Mouse (Mus musculus): ENCODE results near the gene Rhog. TPM values are rescaled to one million over a fixed set of nuclear protein-coding genes. Genes with fewer than 3 reads are reported as not detected.
A peak's percentile ranks its signal among the peaks of the same experiment; 100 is the strongest.

Gene Rhog
- polyA plus RNA-seq, 1 experiment from 2014 or later = 66.6 TPM

DNA sequence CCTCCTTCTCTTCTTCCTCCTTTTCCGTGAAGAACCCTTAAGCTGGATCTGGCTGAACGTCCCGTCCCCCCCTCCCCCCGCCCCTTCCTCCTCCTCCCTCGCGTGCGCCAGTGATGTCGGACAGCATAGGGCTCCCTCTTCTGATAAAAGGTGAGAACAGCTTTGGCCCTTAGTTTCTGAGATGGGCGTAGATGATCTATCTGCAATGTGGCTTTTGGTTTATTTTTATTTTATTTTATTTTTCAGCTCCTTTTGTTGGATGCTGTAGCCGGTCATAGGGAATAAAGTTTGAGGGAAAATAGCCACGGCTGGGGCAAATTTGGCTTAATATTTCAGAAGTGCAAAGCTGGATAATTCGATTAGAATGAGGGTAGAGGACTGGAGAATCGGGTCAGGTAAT is 33.5 kb downstream of the Rhog start:
- ATAC-seq (ENCODE audit: low read depth) = peak; percentile 79
- Histone ChIP-seq H3K36me3 (ENCODE audit: control insufficient read depth, insufficient read depth, low read length) (peaks cover 13% of the 10 kb centered on the region), H3K27me3 (replicated peaks; ENCODE audit: control insufficient read depth, insufficient read depth, low read length) (no peaks in the 10 kb centered on the region), H3K4me2 (ENCODE audit: low read depth, low read length) (peak overlapping the region; percentile 91), H3K4me1 (ENCODE audit: control insufficient read depth, insufficient read depth, low read length) (no peaks in the 10 kb centered on the region), H3K9me3 (ENCODE audit: control insufficient read depth, low read length) (no peaks in the 10 kb centered on the region), H3K4me3 (ENCODE audit: low read depth, low read length) (peak overlapping the region; percentile 71), H3K27ac (replicated peaks; ENCODE audit: low read depth, low read length) (peak overlapping the region; percentile 70), H3K9ac (ENCODE audit: low read depth, low read length) (peak overlapping the region; percentile 79)
- WGBS = under 1% methylated on average over 10 of the region's 13 CpGs
- peak; percentile 82 for DNase-seq (ENCODE audit: low spot score)

DNA sequence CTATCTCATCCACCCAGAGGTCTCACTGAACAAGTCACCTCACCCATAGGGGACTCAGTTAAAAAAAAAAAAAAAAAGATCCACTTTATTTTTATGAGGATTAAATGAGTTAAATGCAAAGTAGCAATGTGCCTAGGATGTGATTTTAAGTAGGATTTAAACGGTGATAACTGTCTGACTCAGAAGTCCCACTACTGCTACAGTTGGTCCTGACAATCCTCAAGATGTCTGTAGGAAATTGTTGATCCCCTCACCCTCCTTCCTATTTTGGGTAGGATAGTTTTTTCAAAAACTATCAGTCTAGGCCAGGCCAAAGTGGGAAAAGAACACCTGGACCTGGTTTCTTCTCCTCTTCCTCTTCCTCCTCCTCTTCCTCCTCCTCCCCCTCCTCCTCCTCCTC is 34.0 kb downstream of the Rhog start:
- 43% methylated on average over 1 of the region's 1 CpGs for WGBS
- no peaks in the 10 kb centered on the region for H3K9me3 ChIP-seq (ENCODE audit: control insufficient read depth, low read length)
- no peaks in the 10 kb centered on the region for H3K4me1 ChIP-seq (ENCODE audit: control insufficient read depth, insufficient read depth, low read length)
- DNase-seq (ENCODE audit: low spot score) = no peak
- peaks cover 9% of the 10 kb centered on the region; the same call in 1 of the 2 replicates for H3K36me3 ChIP-seq (ENCODE audit: control insufficient read depth, insufficient read depth, low read length)
- peak overlapping the region; percentile 33; the same call in 1 of the 2 replicates for H3K27ac ChIP-seq (replicated peaks; ENCODE audit: low read depth, low read length)
- H3K27me3 ChIP-seq (replicated peaks; ENCODE audit: control insufficient read depth, insufficient read depth, low read length) = no peaks in the 10 kb centered on the region
- H3K9ac ChIP-seq (ENCODE audit: low read depth, low read length) = no peak overlapping the region; the same call in 1 of the 2 replicates
- peak overlapping the region; percentile 91 for H3K4me2 ChIP-seq (ENCODE audit: low read depth, low read length)
- ATAC-seq (ENCODE audit: low read depth) = no peak
- no peak overlapping the region for H3K4me3 ChIP-seq (ENCODE audit: low read depth, low read length)

DNA sequence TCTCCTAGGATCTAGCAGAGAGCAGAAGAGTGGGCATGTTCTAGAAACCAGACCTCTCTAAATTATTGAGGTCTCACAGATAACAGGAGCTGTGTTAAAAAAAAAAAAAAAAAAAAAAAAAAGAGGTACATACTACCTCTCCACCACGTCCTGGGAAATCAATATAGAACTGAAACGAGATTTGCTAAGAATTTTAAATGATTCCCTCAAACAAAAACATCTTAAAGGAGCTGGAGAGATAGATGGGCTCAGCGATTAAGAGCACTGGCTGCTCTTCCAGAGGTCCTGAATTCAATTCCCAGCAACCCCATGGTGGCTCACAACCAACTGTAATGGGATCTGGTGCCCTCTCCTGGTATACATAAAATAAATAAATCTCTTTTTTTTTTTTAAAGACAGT is 44.8 kb downstream of the Rhog start:
- peak overlapping the region; percentile 64 for H3K9ac ChIP-seq (ENCODE audit: low read depth, low read length)
- no peaks in the 10 kb centered on the region for H3K9me3 ChIP-seq (ENCODE audit: control insufficient read depth, low read length)
- peak overlapping the region; percentile 90 for H3K27ac ChIP-seq (replicated peaks; ENCODE audit: low read depth, low read length)
- ATAC-seq (ENCODE audit: low read depth) (no peak), DNase-seq (ENCODE audit: low spot score) (no peak)
- peak overlapping the region; percentile 71 for H3K4me2 ChIP-seq (ENCODE audit: low read depth, low read length)
- peak overlapping the region; percentile 64 for H3K4me3 ChIP-seq (ENCODE audit: low read depth, low read length)
- H3K27me3 ChIP-seq (replicated peaks; ENCODE audit: control insufficient read depth, insufficient read depth, low read length) = no peaks in the 10 kb centered on the region
- 63% methylated on average over 3 of the region's 3 CpGs for WGBS
- H3K36me3 ChIP-seq (ENCODE audit: control insufficient read depth, insufficient read depth, low read length) = 0 out of 2 replicates have a peak, but pooled peaks cover 4% of the 10 kb centered on the region
- peaks cover 5% of the 10 kb centered on the region for H3K4me1 ChIP-seq (ENCODE audit: control insufficient read depth, insufficient read depth, low read length)

DNA sequence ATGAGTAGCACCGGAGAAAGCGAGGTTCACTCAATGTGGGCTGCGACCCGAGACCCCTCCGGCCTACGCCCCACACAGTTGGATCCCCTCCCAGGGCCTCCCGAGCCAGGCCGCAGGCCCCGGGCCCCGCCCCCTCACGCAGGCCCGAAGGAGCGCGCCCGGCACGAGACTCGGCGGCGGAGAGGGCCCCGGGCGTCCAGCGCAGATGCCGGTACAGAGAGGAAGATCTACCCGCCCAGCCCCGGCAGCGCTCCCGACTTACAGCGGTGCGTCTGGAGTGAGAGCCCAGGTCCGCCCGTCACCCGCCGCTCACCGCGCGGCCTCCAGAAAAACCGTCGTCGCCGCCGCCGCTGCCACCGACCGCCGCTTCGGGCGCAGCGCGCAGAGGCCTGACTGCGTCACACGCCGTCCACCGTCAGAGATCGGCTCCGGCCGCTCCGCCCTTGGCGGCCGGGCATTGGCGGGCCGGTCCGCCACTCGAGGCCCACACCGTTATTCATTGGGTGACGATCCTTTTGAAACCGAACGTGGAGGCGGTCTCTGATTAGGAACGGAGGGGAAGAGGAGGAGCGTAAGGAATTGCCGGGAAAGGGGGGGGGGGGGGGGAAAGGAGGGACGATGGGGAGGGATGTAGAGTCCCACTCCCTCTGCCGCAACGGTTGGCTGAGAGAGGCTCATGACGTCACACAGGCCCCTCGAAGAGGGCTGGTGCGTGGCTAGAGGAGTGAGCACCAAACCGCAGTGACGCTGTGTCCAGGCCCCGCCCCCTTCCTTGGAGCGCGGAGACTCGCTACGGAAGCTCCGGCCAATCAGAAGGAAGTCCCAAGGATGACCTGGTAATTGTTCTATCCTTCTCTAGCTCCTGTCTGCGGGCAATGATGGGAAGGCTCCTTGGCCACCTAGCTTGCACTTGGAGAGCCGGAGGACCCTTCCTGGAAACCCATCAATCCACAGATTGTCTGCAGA is 45.8 kb downstream of the Rhog start, which contains the start of the genes Nup98 and Pgap2:
Gene Nup98 (minus strand): TSS at position 421 of the 966 bp plus-strand sequence.
Gene Pgap2 (plus strand): TSS at position 453 of the 966 bp plus-strand sequence.
- WGBS = 1% methylated on average over 20 of the region's 87 CpGs
- Histone ChIP-seq H3K4me2 (ENCODE audit: low read depth, low read length) (peak within 1 kb of the TSS; percentile 71), H3K9ac (ENCODE audit: low read depth, low read length) (peak within 1 kb of the TSS; percentile 92), H3K4me1 (ENCODE audit: control insufficient read depth, insufficient read depth, low read length) (peaks cover 5% of the 10 kb centered on the region), H3K27me3 (replicated peaks; ENCODE audit: control insufficient read depth, insufficient read depth, low read length) (no peaks in the 10 kb centered on the region), H3K4me3 (ENCODE audit: low read depth, low read length) (peak within 1 kb of the TSS; percentile 64), H3K9me3 (ENCODE audit: control insufficient read depth, low read length) (no peaks in the 10 kb centered on the region), H3K27ac (replicated peaks; ENCODE audit: low read depth, low read length) (peak within 1 kb of the TSS; percentile 94), H3K36me3 (ENCODE audit: control insufficient read depth, insufficient read depth, low read length) (0 out of 2 replicates have a peak, but pooled peaks cover 4% of the 10 kb centered on the region)
- DNase-seq (ENCODE audit: low spot score) (peak; percentile 99), ATAC-seq (ENCODE audit: low read depth) (peak; percentile 98)

DNA sequence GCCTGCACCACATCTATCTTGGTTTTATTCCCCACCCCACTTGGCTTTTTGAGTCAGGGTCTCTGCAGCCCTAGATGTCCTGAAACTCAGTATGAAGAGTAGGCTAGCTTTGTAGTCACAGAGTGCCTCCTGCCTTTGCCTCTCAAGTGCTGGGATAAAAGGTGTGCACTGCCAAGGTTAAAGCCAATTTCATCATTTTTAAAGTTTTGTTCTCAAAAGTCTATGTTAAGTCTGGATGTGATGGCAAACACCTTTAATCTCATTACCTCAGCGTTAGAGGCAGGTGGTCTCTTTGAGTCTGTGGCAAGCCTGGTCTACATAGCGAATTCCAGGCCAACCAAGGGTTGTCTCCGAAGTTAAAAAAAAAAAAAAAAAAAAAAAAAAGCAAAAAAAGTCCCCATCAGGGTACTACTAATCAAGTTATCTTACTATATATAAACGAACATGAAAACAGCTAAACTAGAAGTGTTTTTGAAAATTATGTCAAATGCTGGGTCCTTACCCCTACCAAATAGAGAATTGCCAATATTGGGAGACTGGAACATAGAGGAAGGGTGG is 47.0 kb downstream of the Rhog start:
- peak overlapping the region; percentile 92 for H3K9ac ChIP-seq (ENCODE audit: low read depth, low read length)
- WGBS = 53% methylated on average over 4 of the region's 4 CpGs
- peak overlapping the region; percentile 64 for H3K4me3 ChIP-seq (ENCODE audit: low read depth, low read length)
- H3K27me3 ChIP-seq (replicated peaks; ENCODE audit: control insufficient read depth, insufficient read depth, low read length) = no peaks in the 10 kb centered on the region
- peaks cover 5% of the 10 kb centered on the region for H3K4me1 ChIP-seq (ENCODE audit: control insufficient read depth, insufficient read depth, low read length)
- peak overlapping the region; percentile 68 for H3K4me2 ChIP-seq (ENCODE audit: low read depth, low read length)
- H3K27ac ChIP-seq (replicated peaks; ENCODE audit: low read depth, low read length) = no peak overlapping the region
- no peak for DNase-seq (ENCODE audit: low spot score)
- H3K9me3 ChIP-seq (ENCODE audit: control insufficient read depth, low read length) = no peaks in the 10 kb centered on the region
- H3K36me3 ChIP-seq (ENCODE audit: control insufficient read depth, insufficient read depth, low read length) = 0 out of 2 replicates have a peak, but pooled peaks cover 10% of the 10 kb centered on the region
- no peak for ATAC-seq (ENCODE audit: low read depth)

DNA sequence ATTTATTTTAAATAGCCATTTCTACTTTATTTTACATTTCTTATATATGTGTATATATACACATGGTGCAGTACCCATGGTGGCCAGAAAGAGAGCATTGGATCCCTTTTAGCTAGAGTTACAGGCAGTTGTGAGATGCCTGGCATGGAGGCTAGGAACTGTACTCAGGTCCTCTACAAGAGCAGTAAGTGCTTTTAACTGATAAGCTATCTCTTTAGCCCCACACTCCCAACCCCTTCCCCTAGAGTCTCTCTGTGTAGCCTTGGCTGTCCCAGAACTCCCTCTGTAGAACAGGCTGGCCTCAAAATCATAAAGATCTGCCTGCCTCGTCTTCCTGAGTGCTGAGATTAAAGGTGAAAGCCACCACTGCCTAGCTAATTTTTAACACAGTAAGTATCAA is 50.2 kb downstream of the Rhog start:
- no peak for ATAC-seq (ENCODE audit: low read depth)
- Histone ChIP-seq H3K4me2 (ENCODE audit: low read depth, low read length) (no peak overlapping the region), H3K27ac (replicated peaks; ENCODE audit: low read depth, low read length) (no peak overlapping the region), H3K9ac (ENCODE audit: low read depth, low read length) (no peak overlapping the region), H3K27me3 (replicated peaks; ENCODE audit: control insufficient read depth, insufficient read depth, low read length) (no peaks in the 10 kb centered on the region), H3K4me3 (ENCODE audit: low read depth, low read length) (no peak overlapping the region), H3K9me3 (ENCODE audit: control insufficient read depth, low read length) (no peaks in the 10 kb centered on the region), H3K36me3 (ENCODE audit: control insufficient read depth, insufficient read depth, low read length) (0 out of 2 replicates have a peak, but pooled peaks cover 10% of the 10 kb centered on the region), H3K4me1 (ENCODE audit: control insufficient read depth, insufficient read depth, low read length) (peaks cover 5% of the 10 kb centered on the region)
- no peak for DNase-seq (ENCODE audit: low spot score)
- WGBS = 96% methylated on average over 1 of the region's 1 CpGs

DNA sequence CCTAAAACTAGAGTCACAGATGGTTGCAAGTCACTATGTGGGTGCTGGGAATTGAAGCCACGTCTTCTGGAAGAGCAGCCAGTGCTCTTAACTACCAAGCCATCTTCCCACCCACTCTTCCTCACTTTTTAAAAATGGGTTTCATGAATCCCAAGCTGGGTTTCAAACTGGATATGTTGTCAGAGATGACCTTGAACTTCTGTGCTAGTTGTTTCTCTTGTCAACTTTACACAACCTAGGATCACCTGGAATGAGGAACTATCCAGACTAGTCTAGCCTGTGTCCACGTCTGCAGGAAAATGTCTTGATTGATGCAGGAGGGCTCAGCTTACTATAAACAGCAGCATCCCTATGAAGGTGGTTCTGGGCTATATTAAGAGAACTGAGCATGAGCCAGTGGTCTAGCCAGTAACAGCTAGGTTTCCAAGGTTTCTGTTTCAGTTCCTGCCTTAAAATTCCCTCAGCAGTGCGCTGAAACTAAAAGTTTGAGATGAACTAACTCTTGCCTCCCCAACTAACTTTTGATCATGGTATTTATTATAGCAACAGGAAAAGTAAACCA is 51.5 kb downstream of the Rhog start:
- 80% methylated on average over 3 of the region's 3 CpGs for WGBS
- H3K4me3 ChIP-seq (ENCODE audit: low read depth, low read length) = no peak overlapping the region
- peaks cover 5% of the 10 kb centered on the region for H3K4me1 ChIP-seq (ENCODE audit: control insufficient read depth, insufficient read depth, low read length)
- no peaks in the 10 kb centered on the region for H3K9me3 ChIP-seq (ENCODE audit: control insufficient read depth, low read length)
- no peak overlapping the region for H3K4me2 ChIP-seq (ENCODE audit: low read depth, low read length)
- H3K27me3 ChIP-seq (replicated peaks; ENCODE audit: control insufficient read depth, insufficient read depth, low read length) = no peaks in the 10 kb centered on the region
- no peak for DNase-seq (ENCODE audit: low spot score)
- H3K9ac ChIP-seq (ENCODE audit: low read depth, low read length) = no peak overlapping the region
- peaks cover 16% of the 10 kb centered on the region; the same call in 1 of the 2 replicates for H3K36me3 ChIP-seq (ENCODE audit: control insufficient read depth, insufficient read depth, low read length)
- no peak for ATAC-seq (ENCODE audit: low read depth)
- H3K27ac ChIP-seq (replicated peaks; ENCODE audit: low read depth, low read length) = no peak overlapping the region

DNA sequence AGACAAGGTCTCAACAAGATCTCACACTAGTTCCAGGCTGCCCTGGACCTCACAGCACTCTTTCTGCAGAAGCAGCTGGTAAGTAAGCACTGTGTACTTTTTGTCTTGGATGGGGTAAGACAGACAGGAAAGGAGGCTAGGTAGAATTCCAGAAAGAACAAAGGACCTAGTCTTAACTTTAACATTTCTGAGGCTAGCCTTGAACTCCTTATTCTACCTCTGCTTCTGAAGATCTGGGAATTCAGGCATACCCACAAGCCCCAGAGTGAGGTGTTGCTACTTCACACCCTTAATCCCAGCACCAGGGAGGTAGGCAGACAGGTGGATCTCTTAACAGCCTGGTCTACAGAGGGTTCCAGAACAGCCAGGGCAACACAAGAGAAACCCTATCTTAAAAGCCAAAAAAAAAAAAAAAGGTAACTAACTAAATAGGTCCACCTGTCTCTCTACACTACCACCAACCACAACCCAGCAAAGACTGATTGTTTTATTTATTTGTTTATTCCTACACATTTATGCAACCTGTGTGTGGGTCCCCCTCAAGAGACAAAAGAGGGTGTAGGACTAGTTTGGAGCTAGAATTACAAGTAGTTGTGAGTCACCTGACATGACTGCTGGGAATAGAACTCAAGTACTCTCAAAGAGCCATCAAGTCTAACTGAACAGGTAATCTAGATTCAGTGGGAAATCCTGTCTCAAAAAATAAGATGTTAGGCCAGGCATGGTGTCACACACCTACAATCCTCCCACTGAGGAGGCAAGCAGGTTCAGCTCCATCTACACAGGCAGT is 54.7 kb downstream of the Rhog start:
- Histone ChIP-seq H3K27ac (replicated peaks; ENCODE audit: low read depth, low read length) (no peak overlapping the region), H3K9me3 (ENCODE audit: control insufficient read depth, low read length) (no peaks in the 10 kb centered on the region), H3K4me2 (ENCODE audit: low read depth, low read length) (no peak overlapping the region), H3K36me3 (ENCODE audit: control insufficient read depth, insufficient read depth, low read length) (peaks cover 11% of the 10 kb centered on the region; the same call in 1 of the 2 replicates), H3K4me1 (ENCODE audit: control insufficient read depth, insufficient read depth, low read length) (no peaks in the 10 kb centered on the region), H3K27me3 (replicated peaks; ENCODE audit: control insufficient read depth, insufficient read depth, low read length) (no peaks in the 10 kb centered on the region), H3K9ac (ENCODE audit: low read depth, low read length) (no peak overlapping the region), H3K4me3 (ENCODE audit: low read depth, low read length) (no peak overlapping the region)
- DNase-seq (ENCODE audit: low spot score) = no peak
- ATAC-seq (ENCODE audit: low read depth) = no peak

Data from embryonic facial prominence, embryonic 14.5 days (tissue).